Mouse (Mus musculus) MEL (cell line): Measurements from ENCODE around the gene Hmg20b.

Experiments
- CHD2 ChIP-seq: IDR thresholded peaks from 2 replicates; pipeline ENCODE4 v1.6.1; 2011; ENCODE audit warnings: low read length, improper control_type of control experiment
- CTCF ChIP-seq, 3 experiments: IDR thresholded peaks in 2 of 3; conservative IDR thresholded peaks in 1 of 3; 2 replicates each; pipeline ENCODE4 v1.5.1; 2011 to 2012; ENCODE audit warnings: low read length in 3 of 3, low read depth in 2 of 3, mild to moderate bottlenecking in 2 of 3, improper control_type of control experiment in 1 of 3, inconsistent platforms in 1 of 3, mixed read lengths in 1 of 3, moderate library complexity in 1 of 3; ENCODE audit not compliant: control insufficient read depth in 1 of 3, insufficient read depth in 1 of 3, poor library complexity in 1 of 3, severe bottlenecking in 1 of 3
- EP300 ChIP-seq, 2 experiments: IDR thresholded peaks; 2 replicates each; pipeline ENCODE4 v1.6.1; 2011; ENCODE audit warnings: improper control_type of control experiment in 2 of 2, low read length in 2 of 2, low read depth in 1 of 2, mild to moderate bottlenecking in 1 of 2
- GATA1 ChIP-seq: IDR thresholded peaks from 2 replicates; pipeline ENCODE4 v1.6.1; 2011; ENCODE audit warnings: low read depth, low read length, improper control_type of control experiment
- JUND ChIP-seq: IDR thresholded peaks from 2 replicates; pipeline ENCODE4 v1.6.1; 2011; ENCODE audit warnings: low read depth, mild to moderate bottlenecking, improper control_type of control experiment, low read length
- MAFK ChIP-seq: IDR thresholded peaks from 2 replicates; pipeline ENCODE4 v1.6.1; 2011; ENCODE audit warnings: low read depth, mild to moderate bottlenecking, low read length, improper control_type of control experiment, borderline replicate concordance
- MAZ ChIP-seq: IDR thresholded peaks from 2 replicates; pipeline ENCODE4 v1.6.1; 2012; ENCODE audit warnings: low read depth, mild to moderate bottlenecking, inconsistent platforms, low read length, improper control_type of control experiment
- POLR2A ChIP-seq, 2 experiments: IDR thresholded peaks; 2 replicates each; pipeline ENCODE4 v1.6.1; 2011 to 2012; ENCODE audit warnings: low read length in 2 of 2, mild to moderate bottlenecking in 2 of 2, control low read depth in 1 of 2, improper control_type of control experiment in 1 of 2, low read depth in 1 of 2, moderate library complexity in 1 of 2; ENCODE audit not compliant: control insufficient read depth in 1 of 2, insufficient read depth in 1 of 2, poor library complexity in 1 of 2
- UBTF ChIP-seq: IDR thresholded peaks from 2 replicates; pipeline ENCODE4 v1.6.1; 2012; ENCODE audit warnings: low read depth, mild to moderate bottlenecking, inconsistent platforms, low read length, improper control_type of control experiment, moderate library complexity, borderline replicate concordance; ENCODE audit not compliant: insufficient read depth
- USF1 ChIP-seq: IDR thresholded peaks from 2 replicates; pipeline ENCODE4 v1.6.1; 2014; ENCODE audit warnings: low read depth, mild to moderate bottlenecking, inconsistent platforms, low read length, improper control_type of control experiment, moderate library complexity
- ZNF384 ChIP-seq: IDR thresholded peaks from 2 replicates; pipeline ENCODE4 v1.6.1; 2012; ENCODE audit warnings: low read depth, mild to moderate bottlenecking, inconsistent platforms, low read length, improper control_type of control experiment

GRCm38 (mm10) chr10:81322444-81322843 is 27.8 kb downstream of the Hmg20b start:
- TF ChIP-seq ZNF384 (no peak), CTCF (IDR thresholded peaks at IDR 0.05 in 2 of 3, conservative IDR thresholded peaks at IDR 0.05 in 1 of 3; ENCODE audit: control insufficient read depth in 1 of 3, insufficient read depth in 1 of 3, low read depth in 2 of 3, low read length in 3 of 3, poor library complexity in 1 of 3, severe bottlenecking in 1 of 3) (no peak), USF1 (no peak), EP300 (IDR thresholded peaks at IDR 0.05; ENCODE audit: low read depth in 1 of 2, low read length in 2 of 2) (no peak), GATA1 (no peak), MAZ (no peak), JUND (no peak), POLR2A (IDR thresholded peaks at IDR 0.05; ENCODE audit: control insufficient read depth in 1 of 2, insufficient read depth in 1 of 2, low read depth in 1 of 2, low read length in 2 of 2, poor library complexity in 1 of 2) (no peak), UBTF (no peak), CHD2 (no peak), MAFK (no peak)
